Mouse (Mus musculus): ENCODE results near the gene Slc26a8.

- TF ChIP-seq BHLHE40 (IDR thresholded peaks at IDR 0.05; ENCODE audit: borderline replicate concordance, low read depth, low read length) (peak; percentile 62), EP300 (IDR thresholded peaks at IDR 0.05; ENCODE audit: low read depth in 1 of 2, low read length in 2 of 2) (peak; percentile 93 to 95), CTCF (IDR thresholded peaks at IDR 0.05 in 2 of 3, conservative IDR thresholded peaks at IDR 0.05 in 1 of 3; ENCODE audit: control insufficient read depth in 1 of 3, insufficient read depth in 1 of 3, low read depth in 2 of 3, low read length in 3 of 3, poor library complexity in 1 of 3, severe bottlenecking in 1 of 3) (no peak), MAX (IDR thresholded peaks at IDR 0.05; ENCODE audit: low read length) (no peak)
These were observed 98.6 kb downstream of the Slc26a8 start for GRCm38 (mm10) chr17:28591476-28591875.

Measured in MEL (cell line).